Mouse (Mus musculus) spleen, adult 12 weeks (tissue): ENCODE measurements around the gene Ptafr.

ENCODE experiments used
- DNase-seq: peaks from one replicate; pipeline ENCODE4 v3.0.0; 2022; ENCODE audit warnings: low spot score

Gene Ptafr

GRCm38 (mm10) chr4:132617873-132618272 is 54.0 kb downstream of the Ptafr start:
- no peak for DNase-seq

DNA sequence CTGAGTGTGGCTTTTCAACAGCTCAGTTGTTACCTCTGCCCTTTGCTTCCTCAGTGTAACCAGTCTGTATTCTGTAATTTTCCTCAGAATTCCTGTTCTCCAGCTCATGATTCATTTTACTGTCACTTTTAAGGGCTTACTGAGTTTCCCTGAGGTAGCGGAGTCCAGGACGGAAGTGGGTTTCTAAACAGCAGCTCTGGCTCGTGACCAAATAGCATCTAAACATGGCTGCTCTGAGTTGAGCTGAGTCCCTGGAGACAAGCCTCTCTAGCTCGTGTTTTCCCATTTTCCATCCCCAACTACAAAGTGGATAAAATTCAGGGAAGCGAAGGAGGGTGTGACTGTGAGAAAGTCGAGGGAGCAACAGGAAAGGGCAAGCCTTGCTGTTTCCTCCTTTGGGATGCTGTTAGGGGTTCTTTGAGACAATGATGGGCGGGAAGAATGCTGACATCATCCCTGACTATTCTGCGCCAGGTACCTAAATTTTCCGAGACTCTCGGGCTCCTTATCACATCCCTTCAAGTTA is 55.0 kb downstream of the Ptafr start:
- DNase-seq = no peak

DNA sequence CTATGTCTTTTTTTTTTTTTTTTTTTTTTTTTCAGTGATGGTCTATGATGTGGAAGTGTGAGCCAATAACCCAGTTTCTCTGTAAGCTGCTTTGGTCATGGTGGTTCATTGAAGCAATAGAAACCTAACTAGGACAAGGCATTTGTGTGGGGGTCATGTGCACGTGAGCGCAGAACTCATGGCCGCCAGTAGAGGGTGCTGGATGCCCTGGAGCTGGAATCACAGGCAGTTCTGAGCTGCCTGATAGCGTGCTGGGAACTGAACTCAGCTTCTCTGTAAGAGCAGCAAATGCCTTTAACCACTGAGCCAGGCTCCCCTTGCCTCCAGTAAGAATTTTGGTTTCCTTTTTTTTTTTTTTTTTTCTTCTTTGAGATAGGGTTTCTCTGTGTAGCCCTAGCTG is 56.3 kb downstream of the Ptafr start:
- no peak for DNase-seq

- no peak for DNase-seq
Observed at GRCm38 (mm10) chr4:132621287-132622068, 57.6 kb downstream of the Ptafr start.

DNA sequence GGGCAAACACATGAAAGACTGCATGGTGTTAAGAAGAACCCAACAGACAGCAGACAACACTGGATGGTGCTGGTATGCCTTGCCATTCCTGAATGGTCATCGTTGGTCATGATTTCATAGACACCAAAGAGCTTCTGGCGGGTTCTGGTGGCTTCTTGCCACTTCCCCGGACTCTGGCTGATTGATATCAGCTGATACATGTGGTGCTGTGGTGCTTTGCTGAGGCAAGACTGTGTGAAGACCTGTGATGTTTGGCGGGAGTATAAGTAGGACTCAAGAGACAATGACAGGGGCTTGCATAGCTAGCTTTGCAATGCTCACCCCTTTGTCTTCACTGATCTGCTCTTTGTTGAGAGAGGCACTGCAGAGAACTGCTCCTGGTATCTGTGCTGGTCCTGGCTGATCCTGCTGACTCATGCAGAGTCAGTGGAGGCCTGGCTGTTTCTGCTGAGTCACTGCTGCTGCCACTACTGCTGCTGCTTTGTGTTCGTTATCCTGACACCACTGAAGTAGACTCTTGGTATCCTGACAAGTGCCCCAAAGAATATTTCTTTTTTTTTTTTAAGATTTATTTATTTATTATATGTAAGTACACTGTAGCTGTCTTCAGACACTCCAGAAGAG is 60.3 kb downstream of the Ptafr start:
- DNase-seq = peak; percentile 68

GRCm38 (mm10) chr4:132628830-132629229 is 65.0 kb downstream of the Ptafr start:
- peak; percentile 72 for DNase-seq
